Mouse (Mus musculus): ENCODE results near the gene Gm10778. TPM values are rescaled to one million over a fixed set of nuclear protein-coding genes. Genes with fewer than 3 reads are reported as not detected.
"Not testable (repeated sequence)": the region's sequence is repeated elsewhere in the genome, so short reads cannot be mapped to it uniquely, and the experiment has no call there.

Gm10778 gene
- polyA plus RNA-seq, 1 experiment from 2014 or later = 6.9 TPM

DNA sequence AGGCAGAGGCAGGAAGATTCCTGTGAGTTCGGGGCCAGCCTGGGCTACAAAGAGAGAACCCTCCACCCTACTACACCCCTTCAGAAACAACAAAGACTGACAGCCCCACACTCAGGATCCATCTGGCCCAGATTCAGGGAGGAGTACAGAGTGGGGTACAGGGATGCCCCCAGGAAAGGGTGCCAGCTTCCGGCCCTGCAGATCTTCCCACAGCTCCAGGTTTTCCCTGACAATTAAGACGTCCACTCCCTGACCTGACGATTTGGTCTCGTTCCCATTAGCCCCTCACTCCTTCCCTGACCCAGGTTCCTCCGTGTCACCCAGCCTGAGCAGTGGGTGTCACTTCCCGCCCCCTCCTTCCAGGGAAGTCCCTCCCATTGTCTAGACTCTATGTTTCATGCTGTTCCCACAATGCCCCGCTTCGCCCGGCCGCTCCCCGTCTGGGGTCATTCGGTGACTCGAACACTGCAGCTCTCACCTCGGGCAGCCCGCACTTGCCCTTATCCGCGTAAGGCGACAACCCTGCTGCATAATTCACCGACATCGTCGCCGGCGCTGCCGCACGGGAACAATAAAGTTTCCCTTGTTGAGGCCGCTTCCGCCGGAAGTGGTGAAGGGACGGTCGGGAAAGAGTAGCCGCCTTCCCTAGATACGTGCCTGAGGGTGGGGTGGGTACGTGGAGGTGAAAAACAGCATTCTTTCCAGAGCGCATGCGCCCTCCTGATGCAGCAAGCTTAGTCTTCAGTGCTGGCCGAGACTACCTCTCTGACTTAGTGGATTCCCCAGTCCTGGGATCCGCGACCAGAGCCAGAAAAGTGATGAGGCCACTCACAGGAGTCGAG lies 21.6 kb upstream of the Gm10778 start, which contains the start of gene Sirt6:
Gene Sirt6 (minus strand): TSS at position 804 of the 842 bp plus-strand sequence.
- Histone ChIP-seq H3K4me1 (replicated peaks; ENCODE audit: control insufficient read depth, insufficient read depth, low read length) (peaks cover 17% of the 10 kb centered on the region), H3K4me3 (replicated peaks; ENCODE audit: low read length) (peak within 1 kb of the TSS; percentile 87), H3K9me3 (ENCODE audit: control insufficient read depth, low read length) (no peaks in the 10 kb centered on the region), H3K27ac (peak within 1 kb of the TSS; percentile 92), H3K36me3 (replicated peaks; ENCODE audit: control insufficient read depth, insufficient read depth) (peaks cover 38% of the 10 kb centered on the region), H3K4me2 (replicated peaks) (peak within 1 kb of the TSS; percentile 93), H3K27me3 (ENCODE audit: control insufficient read depth, insufficient read depth, low read length) (no peaks in the 10 kb centered on the region), H3K9ac (peak within 1 kb of the TSS; percentile 88)
- WGBS = 5% methylated on average over 40 of the region's 40 CpGs
- DNase-seq (ENCODE audit: low spot score) (peak; percentile 94), ATAC-seq (ENCODE audit: low FRiP score) (peak; percentile 89)

DNA sequence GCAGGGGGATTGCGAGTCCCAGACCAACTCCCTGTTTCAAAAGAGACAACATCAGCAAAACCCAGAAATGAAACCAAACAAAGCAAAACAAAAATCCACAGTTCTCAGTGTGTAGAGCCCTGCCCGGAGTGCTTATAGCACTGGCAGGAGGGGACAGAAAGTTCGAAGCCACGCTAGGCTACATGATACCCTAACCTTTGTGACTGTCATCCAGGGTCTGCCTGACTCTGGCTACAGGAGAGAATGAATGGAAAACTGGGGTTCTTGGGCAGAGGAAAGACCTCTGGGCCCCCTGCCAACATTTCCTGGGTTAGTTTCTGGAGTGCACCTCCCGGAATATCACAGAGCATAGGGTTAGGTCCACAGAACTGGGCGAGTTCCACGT lies 21.0 kb upstream of the Gm10778 start:
- 69% methylated on average over 7 of the region's 7 CpGs for WGBS
- H3K4me3 ChIP-seq (replicated peaks; ENCODE audit: low read length) = peak overlapping the region; percentile 87
- H3K9me3 ChIP-seq (ENCODE audit: control insufficient read depth, low read length) = no peaks in the 10 kb centered on the region
- peak overlapping the region; percentile 93 for H3K4me2 ChIP-seq (replicated peaks)
- H3K9ac ChIP-seq = peak overlapping the region; percentile 88
- H3K4me1 ChIP-seq (replicated peaks; ENCODE audit: control insufficient read depth, insufficient read depth, low read length) = peaks cover 17% of the 10 kb centered on the region
- H3K36me3 ChIP-seq (replicated peaks; ENCODE audit: control insufficient read depth, insufficient read depth) = peaks cover 32% of the 10 kb centered on the region
- no peak for DNase-seq (ENCODE audit: low spot score)
- peak; percentile 22; the same call in 1 of the 2 replicates for ATAC-seq (ENCODE audit: low FRiP score)
- H3K27me3 ChIP-seq (ENCODE audit: control insufficient read depth, insufficient read depth, low read length) = no peaks in the 10 kb centered on the region
- H3K27ac ChIP-seq = peak overlapping the region; percentile 92

DNA sequence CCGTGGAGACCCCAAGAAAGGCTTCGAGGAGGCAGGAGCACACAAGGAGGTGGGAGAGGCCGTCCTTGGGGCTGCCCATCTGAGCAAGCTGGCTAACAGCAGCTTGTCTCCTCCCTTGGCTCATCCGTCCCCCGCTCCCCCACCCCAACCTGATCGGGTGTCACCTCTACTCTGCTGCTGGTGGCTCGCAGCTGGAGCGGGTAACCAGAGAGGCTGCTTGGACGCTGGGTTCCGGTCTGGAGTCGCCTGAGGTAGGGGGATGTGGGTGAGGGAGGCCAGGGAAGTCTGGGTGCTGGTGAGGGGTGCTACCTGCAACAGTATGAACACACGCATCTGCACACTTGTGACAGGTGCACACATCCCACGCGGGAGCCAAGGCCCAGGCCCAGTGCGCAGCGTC lies 20.5 kb upstream of the Gm10778 start, which contains the start of gene Ankrd24:
Gene Ankrd24 (plus strand): TSS at position 151 of the 400 bp plus-strand sequence.
- no peak for ATAC-seq (ENCODE audit: low FRiP score)
- DNase-seq (ENCODE audit: low spot score) = no peak
- Histone ChIP-seq H3K4me1 (replicated peaks; ENCODE audit: control insufficient read depth, insufficient read depth, low read length) (peaks cover 17% of the 10 kb centered on the region), H3K9me3 (ENCODE audit: control insufficient read depth, low read length) (no peaks in the 10 kb centered on the region), H3K4me3 (replicated peaks; ENCODE audit: low read length) (peak within 1 kb of the TSS; percentile 87), H3K36me3 (replicated peaks; ENCODE audit: control insufficient read depth, insufficient read depth) (peaks cover 29% of the 10 kb centered on the region), H3K9ac (peak within 1 kb of the TSS; percentile 88), H3K4me2 (replicated peaks) (peak within 1 kb of the TSS; percentile 93), H3K27me3 (ENCODE audit: control insufficient read depth, insufficient read depth, low read length) (no peaks in the 10 kb centered on the region), H3K27ac (peak within 1 kb of the TSS; percentile 92)
- WGBS = 85% methylated on average over 16 of the region's 16 CpGs

DNA sequence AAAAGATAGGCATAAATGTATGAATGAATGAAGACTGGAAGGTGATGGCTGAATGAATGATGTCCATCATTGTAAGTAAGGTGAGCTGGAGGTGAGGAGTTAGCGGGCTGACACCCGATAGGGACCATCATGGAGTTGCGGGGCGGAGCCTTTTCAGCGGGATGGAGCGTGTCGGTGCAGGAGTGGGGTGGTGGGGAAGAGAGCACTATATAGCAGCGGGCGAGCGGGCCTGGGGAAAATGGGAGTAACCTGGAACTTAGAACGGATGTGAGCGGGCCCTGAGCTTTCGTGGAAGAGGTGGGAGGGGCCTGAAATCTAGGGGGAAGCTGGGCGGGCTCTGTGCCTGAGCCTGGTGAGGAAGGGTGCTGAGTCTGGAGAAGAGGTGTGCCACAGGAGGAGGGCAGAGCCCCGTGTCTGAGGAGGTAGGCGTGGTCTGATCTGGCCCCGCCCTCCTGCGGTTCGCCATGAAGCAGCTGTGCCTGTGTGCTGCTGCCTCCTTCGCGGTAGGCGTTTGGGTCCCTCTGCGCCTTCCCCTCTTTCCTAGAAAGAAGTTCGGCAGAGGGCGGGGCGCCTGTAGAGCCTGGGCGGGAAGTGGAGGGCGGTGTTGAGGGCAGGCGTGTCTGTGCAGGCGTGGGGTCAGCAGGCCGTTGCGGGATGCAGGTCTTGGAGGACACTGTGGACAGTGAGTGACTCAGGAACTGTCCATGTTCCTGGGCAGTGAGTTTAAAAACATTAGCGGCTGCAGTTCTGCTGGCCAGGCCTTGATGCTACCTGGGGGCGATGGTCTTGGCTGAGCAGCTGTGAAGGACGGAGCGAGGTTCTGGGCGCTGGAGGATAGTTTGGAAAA lies 15.4 kb upstream of the Gm10778 start:
- H3K4me1 ChIP-seq (replicated peaks; ENCODE audit: control insufficient read depth, insufficient read depth, low read length) = peaks cover 7% of the 10 kb centered on the region; the same call in 1 of the 2 replicates
- no peaks in the 10 kb centered on the region for H3K27me3 ChIP-seq (ENCODE audit: control insufficient read depth, insufficient read depth, low read length)
- peak; percentile 80 for DNase-seq (ENCODE audit: low spot score)
- no peaks in the 10 kb centered on the region for H3K36me3 ChIP-seq (replicated peaks; ENCODE audit: control insufficient read depth, insufficient read depth)
- H3K4me3 ChIP-seq (replicated peaks; ENCODE audit: low read length) = peak overlapping the region; percentile 39
- H3K9me3 ChIP-seq (ENCODE audit: control insufficient read depth, low read length) = no peaks in the 10 kb centered on the region
- peak overlapping the region; percentile 57 for H3K9ac ChIP-seq
- WGBS = 4% methylated on average over 37 of the region's 37 CpGs
- peak overlapping the region; percentile 73 for H3K4me2 ChIP-seq (replicated peaks)
- peak; percentile 88 for ATAC-seq (ENCODE audit: low FRiP score)
- H3K27ac ChIP-seq = peak overlapping the region; percentile 61; the same call in 1 of the 2 replicates

DNA sequence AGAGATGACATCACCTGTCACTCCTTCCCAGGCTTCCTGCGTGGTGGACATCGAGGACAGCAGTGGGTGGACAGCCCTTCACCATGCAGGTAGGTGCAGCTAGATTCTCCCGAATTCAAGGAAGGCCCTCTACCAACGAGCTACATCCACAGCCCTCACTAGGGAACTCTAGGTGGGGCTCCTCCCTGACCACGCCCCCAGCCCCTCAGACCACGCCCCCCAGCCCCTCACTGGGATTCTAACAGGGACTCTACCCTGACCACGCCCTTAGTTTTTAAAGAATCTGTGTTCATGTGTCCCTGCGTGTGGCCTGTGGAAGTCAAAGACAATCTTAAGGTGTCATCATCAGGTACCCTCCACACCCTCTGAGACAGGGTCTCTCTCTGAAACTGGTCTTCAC lies 12.5 kb upstream of the Gm10778 start:
- Histone ChIP-seq H3K4me1 (replicated peaks; ENCODE audit: control insufficient read depth, insufficient read depth, low read length) (peaks cover 11% of the 10 kb centered on the region; the same call in 1 of the 2 replicates), H3K27ac (no peak overlapping the region), H3K4me3 (replicated peaks; ENCODE audit: low read length) (no peak overlapping the region), H3K4me2 (replicated peaks) (no peak overlapping the region), H3K9ac (no peak overlapping the region), H3K9me3 (ENCODE audit: control insufficient read depth, low read length) (no peaks in the 10 kb centered on the region), H3K27me3 (ENCODE audit: control insufficient read depth, insufficient read depth, low read length) (no peaks in the 10 kb centered on the region), H3K36me3 (replicated peaks; ENCODE audit: control insufficient read depth, insufficient read depth) (no peaks in the 10 kb centered on the region)
- no peak for ATAC-seq (ENCODE audit: low FRiP score)
- WGBS = 23% methylated on average over 8 of the region's 8 CpGs
- DNase-seq (ENCODE audit: low spot score) = no peak

DNA sequence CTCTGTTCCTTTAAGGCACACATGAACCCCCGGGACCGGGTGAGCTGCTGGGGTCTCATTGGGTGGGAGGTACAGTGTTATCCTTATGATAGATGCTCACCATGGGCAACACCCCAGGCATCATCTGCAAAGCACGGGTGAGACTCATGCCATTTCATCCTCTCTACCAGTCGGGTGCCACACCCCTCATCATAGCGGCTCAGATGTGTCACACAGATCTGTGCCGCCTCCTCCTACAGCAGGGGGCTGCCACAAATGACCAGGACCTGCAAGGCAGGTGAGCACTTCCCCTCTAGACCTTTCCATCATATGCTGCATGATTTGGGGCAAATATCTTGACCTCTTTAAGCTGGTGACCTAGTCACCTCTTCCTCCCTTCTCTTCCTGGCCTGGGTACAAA lies 10.8 kb upstream of the Gm10778 start:
- Histone ChIP-seq H3K4me2 (replicated peaks) (no peak overlapping the region), H3K4me3 (replicated peaks; ENCODE audit: low read length) (no peak overlapping the region), H3K9ac (no peak overlapping the region), H3K9me3 (ENCODE audit: control insufficient read depth, low read length) (no peaks in the 10 kb centered on the region), H3K27ac (no peak overlapping the region), H3K36me3 (replicated peaks; ENCODE audit: control insufficient read depth, insufficient read depth) (no peaks in the 10 kb centered on the region), H3K4me1 (replicated peaks; ENCODE audit: control insufficient read depth, insufficient read depth, low read length) (peaks cover 28% of the 10 kb centered on the region), H3K27me3 (ENCODE audit: control insufficient read depth, insufficient read depth, low read length) (no peaks in the 10 kb centered on the region)
- WGBS = 82% methylated on average over 6 of the region's 6 CpGs
- no peak for DNase-seq (ENCODE audit: low spot score)
- no peak for ATAC-seq (ENCODE audit: low FRiP score)

DNA sequence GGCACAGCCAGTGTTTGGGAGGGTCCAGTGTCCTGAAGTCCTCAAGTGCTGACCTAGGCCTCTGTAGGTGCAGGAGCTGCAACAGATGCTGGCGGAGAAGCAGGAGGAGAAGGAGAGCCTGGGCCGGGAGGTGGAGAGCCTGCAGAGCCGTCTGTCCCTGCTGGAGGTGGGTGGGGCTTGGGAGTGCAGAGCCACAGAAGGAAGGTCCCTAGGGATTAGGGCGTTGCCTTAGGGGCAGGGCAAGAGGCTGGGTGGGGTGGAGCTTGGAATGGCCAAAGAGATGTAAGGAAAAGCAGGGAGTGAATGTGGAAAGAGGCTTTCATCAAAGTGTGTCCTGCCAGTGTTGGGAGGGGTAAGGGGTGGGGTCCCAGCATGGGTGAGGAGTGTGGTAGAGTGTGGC lies 8.0 kb upstream of the Gm10778 start:
- not testable (repeated sequence) for ATAC-seq (ENCODE audit: low FRiP score); H3K4me2 ChIP-seq (replicated peaks)

DNA sequence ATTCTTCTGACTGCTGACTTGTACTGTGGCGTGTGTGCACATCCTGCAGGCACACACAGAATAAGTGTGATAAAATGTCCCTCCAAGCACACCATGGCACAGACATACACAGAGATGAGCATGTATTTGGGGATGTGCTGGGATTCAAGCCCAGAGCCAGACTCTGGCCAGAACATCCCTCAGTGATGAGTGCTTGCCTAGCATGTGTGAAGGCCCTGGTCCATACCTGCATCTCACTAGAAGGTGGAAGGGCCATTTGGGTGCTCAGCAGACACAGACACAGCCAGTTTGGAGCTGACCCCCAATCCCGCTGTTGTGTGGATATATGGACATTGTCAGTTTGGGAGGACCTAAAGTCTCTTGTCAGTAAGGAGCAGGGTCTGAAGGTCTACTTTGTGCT lies 7.3 kb upstream of the Gm10778 start:
- Histone ChIP-seq H3K27ac (no peak overlapping the region), H3K4me2 (replicated peaks) (peak overlapping the region; percentile 98), H3K9me3 (ENCODE audit: control insufficient read depth, low read length) (no peaks in the 10 kb centered on the region), H3K27me3 (ENCODE audit: control insufficient read depth, insufficient read depth, low read length) (no peaks in the 10 kb centered on the region), H3K36me3 (replicated peaks; ENCODE audit: control insufficient read depth, insufficient read depth) (no peaks in the 10 kb centered on the region), H3K4me1 (replicated peaks; ENCODE audit: control insufficient read depth, insufficient read depth, low read length) (peaks cover 25% of the 10 kb centered on the region), H3K9ac (0 out of 2 replicates have a peak overlapping the region, but pooled peaks have one; percentile 97), H3K4me3 (replicated peaks; ENCODE audit: low read length) (no peak overlapping the region)
- DNase-seq (ENCODE audit: low spot score) = no peak
- WGBS = 90% methylated on average over 2 of the region's 2 CpGs
- ATAC-seq (ENCODE audit: low FRiP score) = no peak

More for the DNA sequence above, 8.0 kb upstream of the Gm10778 start:
- H3K27me3 ChIP-seq (ENCODE audit: control insufficient read depth, insufficient read depth, low read length); H3K4me3 ChIP-seq (replicated peaks; ENCODE audit: low read length); H3K27ac ChIP-seq; H3K36me3 ChIP-seq (replicated peaks; ENCODE audit: control insufficient read depth, insufficient read depth); H3K9me3 ChIP-seq (ENCODE audit: control insufficient read depth, low read length); H3K9ac ChIP-seq; DNase-seq (ENCODE audit: low spot score): not testable (repeated sequence)
- peaks cover 25% of the 10 kb centered on the region for H3K4me1 ChIP-seq (replicated peaks; ENCODE audit: control insufficient read depth, insufficient read depth, low read length)
- 49% methylated on average over 4 of the region's 4 CpGs for WGBS
